18 mouse cellular contexts compared by ENCODE assay signal in genomic region chr17:35147348-35147747, GRCm38 (mm10). TPM values are rescaled to one million over a fixed set of nuclear protein-coding genes. Genes with fewer than 3 reads are reported as not detected.
DNase-seq lines count a peak whose midpoint lies in the region; ATAC-seq and TF ChIP-seq lines count a peak whose summit lies in the region.
"Had no signal": no experiment of that assay in that cellular context is flagged by ENCODE, and none has a peak within 500 bp of the region (broad histone marks: within the 10 kb centered on the region; RNA-seq: fewer than 3 reads in every experiment).

No protein-coding gene starts in this region.

- no peak for ATAC-seq in hindbrain, embryonic 12.5 days (ENCODE audit: low FRiP score)
- no peak for ATAC-seq in hindbrain, embryonic 16.5 days
- no peak for ATAC-seq in midbrain, embryonic 11.5 days (ENCODE audit: low FRiP score)
- ATAC-seq in limb, embryonic 14.5 days (ENCODE audit: low FRiP score, low read depth) = 0 out of 2 replicates have a peak, but pooled peaks have one; percentile 1
- ATAC-seq: activated CD4-positive, CD25-positive, alpha-beta regulatory T cell, adult 4 months; inflammation-experienced regulatory T-cells, adult 6 months had no signal

- no peak for TF ChIP-seq POLR2A in limb, embryonic 14.5 days (IDR thresholded peaks at IDR 0.05; ENCODE audit: borderline replicate concordance, extremely low read depth, insufficient read depth, insufficient read length)

- H3K27ac ChIP-seq in hindbrain, embryonic 12.5 days = 0 out of 2 replicates have a peak overlapping the region, but pooled peaks have one; percentile 30
- H3K27ac ChIP-seq in hindbrain, embryonic 16.5 days (ENCODE audit: low read depth, low read length) = no peak overlapping the region
- H3K27ac ChIP-seq in midbrain, embryonic 11.5 days (ENCODE audit: low read depth, low read length) = no peak overlapping the region; the same call in 1 of the 2 replicates
- no peak overlapping the region for H3K27ac ChIP-seq in midbrain, embryonic 10.5 days (replicated peaks)
- H3K27ac ChIP-seq in limb, embryonic 14.5 days (replicated peaks; ENCODE audit: low read depth, low read length) = no peak overlapping the region
- H3K27ac ChIP-seq: embryonic facial prominence, embryonic 12.5 days; macrophage had no signal

- peak; percentile 90 for DNase-seq in midbrain, embryonic 11.5 days (ENCODE audit: low spot score, missing footprints)
- DNase-seq in midbrain, embryonic 10.5 days (ENCODE audit: low spot score) = no peak
- DNase-seq in NIH3T3 (ENCODE audit: low read depth) = peak; percentile 24
- DNase-seq in limb, embryonic 14.5 days (ENCODE audit: low spot score) = no peak
- no peak for DNase-seq in testis, postnatal 10 days (ENCODE audit: low spot score)
- DNase-seq: adrenal gland, postnatal 25 days; cerebellum, postnatal 25 days; heart, adult 11 months; kidney, postnatal 14 days; lung, adult 2 months; right cerebral cortex, adult 18-20 months; thymus, postnatal 14 days had no signal

- H3K36me3 ChIP-seq in hindbrain, embryonic 12.5 days = peaks cover 96% of the 10 kb centered on the region
- peaks cover 88% of the 10 kb centered on the region for H3K36me3 ChIP-seq in hindbrain, embryonic 16.5 days (ENCODE audit: control insufficient read depth, insufficient read depth, low read length)
- H3K36me3 ChIP-seq in midbrain, embryonic 11.5 days (ENCODE audit: control insufficient read depth, insufficient read depth, low read length) = peaks cover 66% of the 10 kb centered on the region
- peaks cover 99% of the 10 kb centered on the region for H3K36me3 ChIP-seq in midbrain, embryonic 10.5 days
- peaks cover 99% of the 10 kb centered on the region for H3K36me3 ChIP-seq in limb, embryonic 14.5 days (ENCODE audit: control insufficient read depth, insufficient read depth, low read length)

- H3K27me3 ChIP-seq in hindbrain, embryonic 12.5 days = no peaks in the 10 kb centered on the region
- H3K27me3 ChIP-seq in hindbrain, embryonic 16.5 days (replicated peaks; ENCODE audit: control insufficient read depth, insufficient read depth, low read length) = no peaks in the 10 kb centered on the region
- H3K27me3 ChIP-seq in midbrain, embryonic 11.5 days (ENCODE audit: control insufficient read depth, insufficient read depth, low read length) = no peaks in the 10 kb centered on the region; the same call in 1 of the 2 replicates
- no peaks in the 10 kb centered on the region for H3K27me3 ChIP-seq in midbrain, embryonic 10.5 days (ENCODE audit: low read depth, poor library complexity, severe bottlenecking)
- H3K27me3 ChIP-seq in limb, embryonic 14.5 days (ENCODE audit: control insufficient read depth, insufficient read depth, low read length) = no peaks in the 10 kb centered on the region
- H3K27me3 ChIP-seq: embryonic facial prominence, embryonic 12.5 days had no signal

- WGBS in hindbrain, embryonic 12.5 days = 61% methylated on average over 3 of the region's 3 CpGs
- WGBS in hindbrain, embryonic 16.5 days = 63% methylated on average over 3 of the region's 3 CpGs
- 61% methylated on average over 3 of the region's 3 CpGs for WGBS in midbrain, embryonic 11.5 days
- WGBS in midbrain, embryonic 10.5 days = 59% methylated on average over 3 of the region's 3 CpGs
- 39% methylated on average over 3 of the region's 3 CpGs for WGBS in limb, embryonic 14.5 days

- H3K4me3 ChIP-seq in hindbrain, embryonic 12.5 days = no peak overlapping the region
- no peak overlapping the region for H3K4me3 ChIP-seq in hindbrain, embryonic 16.5 days (ENCODE audit: low read length)
- no peak overlapping the region for H3K4me3 ChIP-seq in midbrain, embryonic 11.5 days (ENCODE audit: low read depth, low read length)
- no peak overlapping the region for H3K4me3 ChIP-seq in midbrain, embryonic 10.5 days
- no peak overlapping the region for H3K4me3 ChIP-seq in limb, embryonic 14.5 days (replicated peaks; ENCODE audit: low read length)
- H3K4me3 ChIP-seq: embryonic facial prominence, embryonic 12.5 days had no signal

- H3K4me2 ChIP-seq in hindbrain, embryonic 12.5 days (replicated peaks) = no peak overlapping the region
- H3K4me2 ChIP-seq in hindbrain, embryonic 16.5 days (ENCODE audit: low read length) = no peak overlapping the region
- no peak overlapping the region for H3K4me2 ChIP-seq in midbrain, embryonic 11.5 days
- H3K4me2 ChIP-seq in limb, embryonic 14.5 days (replicated peaks; ENCODE audit: low read depth, low read length, severe bottlenecking) = no peak overlapping the region
- H3K4me2 ChIP-seq: embryonic facial prominence, embryonic 12.5 days had no signal

- no peaks in the 10 kb centered on the region for H3K4me1 ChIP-seq in hindbrain, embryonic 12.5 days
- H3K4me1 ChIP-seq in hindbrain, embryonic 16.5 days (ENCODE audit: control insufficient read depth, insufficient read depth, low read depth, low read length) = no peaks in the 10 kb centered on the region
- H3K4me1 ChIP-seq in midbrain, embryonic 11.5 days (ENCODE audit: control insufficient read depth, insufficient read depth, low read length) = no peaks in the 10 kb centered on the region
- H3K4me1 ChIP-seq in midbrain, embryonic 10.5 days = no peaks in the 10 kb centered on the region
- no peaks in the 10 kb centered on the region for H3K4me1 ChIP-seq in limb, embryonic 14.5 days (ENCODE audit: control insufficient read depth, insufficient read depth, low read length)
- H3K4me1 ChIP-seq: embryonic facial prominence, embryonic 12.5 days had no signal

- H3K9ac ChIP-seq in hindbrain, embryonic 12.5 days = no peak overlapping the region
- no peak overlapping the region for H3K9ac ChIP-seq in hindbrain, embryonic 16.5 days (ENCODE audit: low read depth, low read length)
- no peak overlapping the region for H3K9ac ChIP-seq in midbrain, embryonic 11.5 days (ENCODE audit: low read length)
- H3K9ac ChIP-seq in limb, embryonic 14.5 days (ENCODE audit: low read depth, low read length, severe bottlenecking) = no peak overlapping the region
- H3K9ac ChIP-seq: embryonic facial prominence, embryonic 12.5 days had no signal

- no peaks in the 10 kb centered on the region for H3K9me3 ChIP-seq in hindbrain, embryonic 12.5 days (replicated peaks)
- peaks cover 3% of the 10 kb centered on the region; the same call in 1 of the 2 replicates for H3K9me3 ChIP-seq in hindbrain, embryonic 16.5 days (ENCODE audit: control insufficient read depth, low read length)
- H3K9me3 ChIP-seq in midbrain, embryonic 11.5 days (ENCODE audit: control insufficient read depth, low read length) = no peaks in the 10 kb centered on the region; the same call in 1 of the 2 replicates
- peaks cover 13% of the 10 kb centered on the region for H3K9me3 ChIP-seq in midbrain, embryonic 10.5 days (replicated peaks)
- H3K9me3 ChIP-seq in limb, embryonic 14.5 days (ENCODE audit: control insufficient read depth, low read length) = no peaks in the 10 kb centered on the region
- H3K9me3 ChIP-seq: embryonic facial prominence, embryonic 12.5 days had no signal

RNA-seq across cellular contexts. Expression of gene Bag6, which starts 12.4 kb away (rescaled TPM):
- 87.9 and 88.3 TPM in 2 replicates for polyA plus RNA-seq in hindbrain, embryonic 12.5 days (2016; fragmentation: Nextera tagmentation; extraction: Ambion mirVana)
- 50.9 and 65.2 TPM in 2 replicates for polyA plus RNA-seq in hindbrain, embryonic 16.5 days (2015; fragmentation: Nextera tagmentation; extraction: Ambion mirVana)
- 96.0 and 104 TPM in 2 replicates for polyA plus RNA-seq in midbrain, embryonic 11.5 days (2014; fragmentation: Nextera tagmentation; extraction: Ambion mirVana)
- 56.6 and 67.4 TPM in 2 replicates for polyA plus RNA-seq in midbrain, embryonic 10.5 days (2016; fragmentation: Nextera tagmentation; extraction: Ambion mirVana)
- 265 and 361 TPM in 2 replicates for polyA plus RNA-seq in limb, embryonic 14.5 days (2012; rRNA removed)
- 76.2 and 82.8 TPM in 2 replicates for polyA plus RNA-seq in limb, embryonic 14.5 days (2014; fragmentation: Nextera tagmentation; extraction: Ambion mirVana)

RNA-seq across cellular contexts. Expression of gene Apom, which starts 15.5 kb away (rescaled TPM):
- polyA plus RNA-seq in hindbrain, embryonic 12.5 days (2016; fragmentation: Nextera tagmentation; extraction: Ambion mirVana) = 0.39 TPM in 1 of 2 replicates, not detected in the other
- polyA plus RNA-seq in hindbrain, embryonic 16.5 days (2015; fragmentation: Nextera tagmentation; extraction: Ambion mirVana) = not detected in 2 replicates
- 0.37 and 0.45 TPM in 2 replicates for polyA plus RNA-seq in midbrain, embryonic 11.5 days (2014; fragmentation: Nextera tagmentation; extraction: Ambion mirVana)
- polyA plus RNA-seq in midbrain, embryonic 10.5 days (2016; fragmentation: Nextera tagmentation; extraction: Ambion mirVana) = 0.53 and 0.66 TPM in 2 replicates
- polyA plus RNA-seq in limb, embryonic 14.5 days (2012; rRNA removed) = 1.1 and 1.7 TPM in 2 replicates
- polyA plus RNA-seq in limb, embryonic 14.5 days (2014; fragmentation: Nextera tagmentation; extraction: Ambion mirVana) = 0.26 TPM in 1 of 2 replicates, not detected in the other
- polyA plus RNA-seq: activated CD4-positive, CD25-positive, alpha-beta regulatory T cell, adult 4 months; inflammation-experienced regulatory T-cells, adult 6 months; macrophage had no signal

RNA-seq across cellular contexts. Expression of gene Prrc2a, which starts 17.3 kb away (rescaled TPM):
- polyA plus RNA-seq in hindbrain, embryonic 12.5 days (2016; fragmentation: Nextera tagmentation; extraction: Ambion mirVana) = 206 and 213 TPM in 2 replicates
- polyA plus RNA-seq in hindbrain, embryonic 16.5 days (2015; fragmentation: Nextera tagmentation; extraction: Ambion mirVana) = 138 and 153 TPM in 2 replicates
- polyA plus RNA-seq in midbrain, embryonic 11.5 days (2014; fragmentation: Nextera tagmentation; extraction: Ambion mirVana) = 138 and 153 TPM in 2 replicates
- 173 and 198 TPM in 2 replicates for polyA plus RNA-seq in midbrain, embryonic 10.5 days (2016; fragmentation: Nextera tagmentation; extraction: Ambion mirVana)
- 404 and 512 TPM in 2 replicates for polyA plus RNA-seq in limb, embryonic 14.5 days (2012; rRNA removed)
- polyA plus RNA-seq in limb, embryonic 14.5 days (2014; fragmentation: Nextera tagmentation; extraction: Ambion mirVana) = 192 and 196 TPM in 2 replicates

RNA-seq across cellular contexts. Expression of gene D17H6S53E, which starts 21.2 kb away (rescaled TPM):
- 7.3 and 7.7 TPM in 2 replicates for polyA plus RNA-seq in hindbrain, embryonic 12.5 days (2016; fragmentation: Nextera tagmentation; extraction: Ambion mirVana)
- 8.9 TPM in 2 replicates for polyA plus RNA-seq in hindbrain, embryonic 16.5 days (2015; fragmentation: Nextera tagmentation; extraction: Ambion mirVana)
- 7.1 and 8.1 TPM in 2 replicates for polyA plus RNA-seq in midbrain, embryonic 11.5 days (2014; fragmentation: Nextera tagmentation; extraction: Ambion mirVana)
- polyA plus RNA-seq in midbrain, embryonic 10.5 days (2016; fragmentation: Nextera tagmentation; extraction: Ambion mirVana) = 9.5 and 9.6 TPM in 2 replicates
- polyA plus RNA-seq in limb, embryonic 14.5 days (2012; rRNA removed) = 5.7 and 6.6 TPM in 2 replicates
- polyA plus RNA-seq in limb, embryonic 14.5 days (2014; fragmentation: Nextera tagmentation; extraction: Ambion mirVana) = 6.4 and 8.2 TPM in 2 replicates

RNA-seq across cellular contexts. Expression of gene Csnk2b, which starts 25.5 kb away (rescaled TPM):
- 237 and 276 TPM in 2 replicates for polyA plus RNA-seq in hindbrain, embryonic 12.5 days (2016; fragmentation: Nextera tagmentation; extraction: Ambion mirVana)
- polyA plus RNA-seq in hindbrain, embryonic 16.5 days (2015; fragmentation: Nextera tagmentation; extraction: Ambion mirVana) = 319 and 346 TPM in 2 replicates
- polyA plus RNA-seq in midbrain, embryonic 11.5 days (2014; fragmentation: Nextera tagmentation; extraction: Ambion mirVana) = 293 and 299 TPM in 2 replicates
- polyA plus RNA-seq in midbrain, embryonic 10.5 days (2016; fragmentation: Nextera tagmentation; extraction: Ambion mirVana) = 299 and 306 TPM in 2 replicates
- polyA plus RNA-seq in limb, embryonic 14.5 days (2012; rRNA removed) = 181 and 250 TPM in 2 replicates
- polyA plus RNA-seq in limb, embryonic 14.5 days (2014; fragmentation: Nextera tagmentation; extraction: Ambion mirVana) = 275 and 308 TPM in 2 replicates

Comparison
In these comparisons a context has a peak if more than half of its experiments do, and no peak if none do; other contexts are left out.
1. DNase-seq: peak in midbrain, embryonic 11.5 days (single experiment) and NIH3T3 (single experiment); none in midbrain, embryonic 10.5 days (single experiment), limb, embryonic 14.5 days (single experiment) and testis, postnatal 10 days (single experiment).